Mouse (Mus musculus) bone marrow macrophage, adult 2 months (primary cell): Measurements from ENCODE around the gene Pmf1. TPM values are rescaled to one million over a fixed set of nuclear protein-coding genes. Genes with fewer than 3 reads are reported as not detected.

Source experiments
- H3K27ac ChIP-seq: 2 replicates; pipeline ENCODE4 v1.5.1; 2012; ENCODE audit warnings: low read depth, low read length; ENCODE audit not compliant: insufficient read depth
- H3K4me1 ChIP-seq: 2 replicates; pipeline ENCODE4 v1.6.1; 2012; ENCODE audit warnings: low read length; ENCODE audit not compliant: control insufficient read depth, insufficient read depth
- H3K4me3 ChIP-seq: 2 replicates; pipeline ENCODE4 v1.5.1; 2012; ENCODE audit warnings: mild to moderate bottlenecking, low read length, moderate library complexity; ENCODE audit not compliant: insufficient read depth
- CTCF ChIP-seq: IDR thresholded peaks from 2 replicates; pipeline ENCODE4 v1.5.1; 2012; ENCODE audit warnings: low read depth, mild to moderate bottlenecking, low read length, moderate library complexity
- POLR2A ChIP-seq: IDR thresholded peaks from 2 replicates; pipeline ENCODE4 v1.6.1; 2012; ENCODE audit warnings: mild to moderate bottlenecking, low read depth, low read length, borderline replicate concordance
- polyA plus RNA-seq: library from polyadenylated mRNA; stranded (reverse); fragments of >200 nt; gene quantifications from 2 replicates; pipeline ENCODE4 v1.2.4, GENCODE M21; 2012; ENCODE audit not compliant: missing spikeins, insufficient read depth, insufficient read length

Pmf1 gene
- 55.0 and 59.7 TPM in 2 replicates for polyA plus RNA-seq

DNA sequence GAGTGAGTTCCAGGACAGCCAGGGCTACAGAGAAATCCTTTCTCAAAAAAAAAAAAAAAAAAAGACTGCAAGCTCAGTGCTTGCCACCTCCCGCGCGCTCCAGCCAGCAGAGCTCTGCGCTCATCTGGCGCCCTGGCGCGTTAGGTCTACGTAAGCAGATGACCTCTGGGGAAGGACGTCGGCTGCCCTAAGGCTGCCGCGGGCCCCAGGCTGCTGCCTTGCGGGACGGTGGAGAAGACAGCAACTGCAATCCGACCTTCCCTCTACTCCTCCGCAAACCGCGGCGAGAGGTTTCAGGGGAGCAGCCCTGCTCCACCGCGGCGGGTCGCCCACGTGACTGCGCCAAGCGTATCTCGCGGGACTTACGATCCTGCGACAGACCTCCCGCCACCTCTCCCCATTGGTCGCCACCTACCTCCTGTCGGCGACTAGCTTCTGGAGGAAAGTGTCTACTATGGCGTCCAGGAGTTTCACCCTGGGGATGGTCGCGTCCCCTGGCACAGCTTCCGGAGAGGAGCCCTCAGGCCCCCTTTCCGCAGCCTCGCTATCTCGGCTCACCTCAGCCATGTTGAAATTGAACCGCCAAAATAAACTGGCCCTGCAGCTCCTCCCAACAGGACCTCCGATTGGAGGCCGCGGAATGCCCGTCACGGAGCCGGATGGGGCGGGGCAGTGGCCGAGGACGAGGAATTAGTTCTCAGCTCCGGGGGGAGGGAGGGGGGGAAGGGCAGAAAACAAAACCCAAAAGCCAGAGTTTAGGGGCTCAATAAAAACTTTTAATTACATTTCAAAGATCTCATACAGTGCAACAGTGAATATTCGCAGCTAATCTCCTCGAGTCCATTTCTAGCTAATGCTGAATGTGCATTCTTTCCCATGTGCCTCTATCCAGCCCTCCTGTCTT lies at the start of gene Pmf1:
TSS of gene Pmf1 (minus strand) at position 591 of the 904 bp plus-strand sequence.
- no peak for TF ChIP-seq POLR2A
- TF ChIP-seq CTCF: no peak
- H3K27ac ChIP-seq: peak within 1 kb of the TSS; percentile 91
- H3K4me3 ChIP-seq: peak within 1 kb of the TSS; percentile 79
- H3K4me1 ChIP-seq: peaks cover 20% of the 10 kb centered on the region

DNA sequence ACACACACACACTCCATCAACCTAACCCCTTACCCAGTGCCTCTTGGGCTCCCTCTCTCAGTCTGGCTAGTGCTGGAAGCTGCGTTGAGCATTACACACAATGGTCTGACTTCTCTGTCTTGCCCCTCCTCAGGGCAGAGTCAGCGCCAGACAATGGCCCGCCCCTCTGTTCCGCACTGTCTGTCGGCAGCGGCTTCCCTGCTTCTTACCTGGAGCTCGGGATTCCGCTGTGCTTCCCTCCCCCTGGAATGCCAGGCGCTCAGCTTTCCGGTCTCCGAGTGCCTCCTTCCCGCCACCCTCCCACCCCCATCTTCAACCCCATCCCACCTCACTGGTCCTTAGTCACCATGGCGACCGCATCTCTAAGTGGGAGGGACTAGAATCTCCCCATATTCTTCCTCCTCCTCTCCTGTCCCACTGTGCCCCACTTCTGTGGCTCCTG lies 48.7 kb upstream of the Pmf1 start:
- TF ChIP-seq CTCF: no peak
- TF ChIP-seq POLR2A: no peak
- Histone ChIP-seq H3K27ac (peak overlapping the region; percentile 96), H3K4me3 (no peak overlapping the region), H3K4me1 (peaks cover 74% of the 10 kb centered on the region)

DNA sequence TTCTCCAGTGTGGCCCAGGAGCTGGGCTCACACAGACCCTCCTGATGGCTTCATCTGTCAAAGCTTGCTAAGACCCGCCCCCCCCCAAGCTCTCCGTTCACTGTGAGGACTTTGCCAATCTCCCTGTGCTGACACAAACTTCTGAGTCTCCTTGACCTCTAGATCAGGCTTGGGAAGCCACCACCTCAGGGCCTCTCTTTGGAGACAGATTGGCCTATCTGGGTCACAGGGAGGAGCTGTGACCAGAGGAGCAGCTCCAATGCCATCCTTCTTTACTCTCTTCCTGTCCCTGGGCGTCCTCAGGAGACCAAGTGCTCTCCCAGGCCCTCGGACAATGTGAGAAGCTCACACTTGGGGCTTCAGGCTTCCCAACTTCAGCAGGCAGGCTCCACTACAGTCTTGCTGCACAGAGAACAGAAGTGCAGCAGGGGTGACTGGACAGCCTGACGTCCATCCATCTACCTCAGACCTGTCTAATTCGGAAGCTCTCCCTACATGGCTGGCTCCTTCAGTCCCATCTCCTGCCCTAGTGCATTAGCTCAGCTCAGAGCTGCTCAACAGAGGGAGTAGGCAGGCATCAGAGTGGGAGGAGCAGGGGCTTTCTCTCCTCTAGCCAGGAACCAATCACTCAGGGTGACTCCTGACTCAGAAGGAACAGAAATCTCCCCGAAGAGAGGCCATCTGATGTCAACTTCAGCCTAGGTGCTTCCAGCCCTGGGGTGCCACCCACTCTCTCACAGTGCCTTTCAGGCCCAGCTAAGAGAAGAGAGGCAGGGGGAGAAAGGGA lies 46.8 kb upstream of the Pmf1 start:
- H3K4me3 ChIP-seq: no peak overlapping the region
- no peak for TF ChIP-seq POLR2A
- peaks cover 78% of the 10 kb centered on the region for H3K4me1 ChIP-seq
- 0 out of 2 replicates have a peak overlapping the region, but pooled peaks have one; percentile 15 for H3K27ac ChIP-seq

DNA sequence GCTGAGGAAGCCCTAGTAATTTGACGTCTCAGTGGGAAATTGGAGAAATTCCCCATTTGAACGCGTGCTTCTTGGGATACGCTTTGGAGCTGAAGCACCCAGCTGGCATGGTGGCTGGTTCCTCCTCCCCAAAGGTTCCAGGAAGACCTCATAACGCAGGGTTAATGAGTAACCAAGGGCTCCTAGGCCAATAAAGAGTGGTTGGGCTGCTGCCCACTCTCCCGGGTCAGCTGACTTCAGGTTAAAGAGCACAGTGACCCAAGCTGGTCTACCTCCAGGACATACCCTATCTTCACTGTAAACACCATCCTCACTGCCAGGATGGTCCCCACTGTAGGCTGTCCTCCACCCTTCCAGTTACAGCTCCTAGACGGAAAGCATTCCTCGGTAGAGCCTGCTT lies 46.2 kb upstream of the Pmf1 start:
- Histone ChIP-seq H3K4me1 (peaks cover 72% of the 10 kb centered on the region), H3K27ac (no peak overlapping the region), H3K4me3 (no peak overlapping the region)
- TF ChIP-seq CTCF (no peak), POLR2A (no peak)

DNA sequence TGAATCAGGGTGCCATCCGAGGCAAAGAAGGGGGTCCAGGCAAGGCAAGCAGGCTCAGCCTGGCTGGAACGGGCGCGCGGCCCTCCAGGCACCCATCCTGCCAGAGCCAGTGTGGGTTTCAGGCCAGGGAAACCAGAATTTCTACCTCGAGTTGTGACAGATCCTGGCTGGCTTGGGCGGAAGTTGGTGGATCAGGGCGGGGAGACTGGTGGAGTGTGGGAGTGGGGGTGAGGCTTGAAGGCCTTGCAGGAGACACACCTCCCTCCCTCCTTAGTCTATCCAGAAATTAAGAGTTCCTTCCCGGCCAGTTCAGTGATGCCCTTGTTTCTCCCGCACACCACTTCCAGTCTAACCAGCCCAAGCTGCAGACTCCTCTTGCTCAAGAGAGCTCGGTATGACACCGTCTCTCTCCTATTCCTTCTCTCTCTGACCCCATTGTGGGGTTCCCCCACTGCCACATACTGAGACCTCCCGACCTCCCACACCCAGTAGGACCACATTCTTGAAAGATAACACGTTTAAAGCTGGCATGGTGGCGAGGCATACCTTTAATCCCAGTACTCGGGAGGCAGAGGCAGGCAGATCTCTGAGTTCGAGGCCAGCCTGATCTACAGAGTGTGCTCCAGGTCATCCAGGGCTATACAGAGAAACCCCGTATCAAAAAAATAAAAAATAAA lies 45.6 kb upstream of the Pmf1 start:
- Histone ChIP-seq H3K4me3 (peak overlapping the region; percentile 40; the same call in 1 of the 2 replicates), H3K27ac (peak overlapping the region; percentile 66), H3K4me1 (peaks cover 66% of the 10 kb centered on the region)
- no peak for TF ChIP-seq POLR2A
- TF ChIP-seq CTCF: no peak

DNA sequence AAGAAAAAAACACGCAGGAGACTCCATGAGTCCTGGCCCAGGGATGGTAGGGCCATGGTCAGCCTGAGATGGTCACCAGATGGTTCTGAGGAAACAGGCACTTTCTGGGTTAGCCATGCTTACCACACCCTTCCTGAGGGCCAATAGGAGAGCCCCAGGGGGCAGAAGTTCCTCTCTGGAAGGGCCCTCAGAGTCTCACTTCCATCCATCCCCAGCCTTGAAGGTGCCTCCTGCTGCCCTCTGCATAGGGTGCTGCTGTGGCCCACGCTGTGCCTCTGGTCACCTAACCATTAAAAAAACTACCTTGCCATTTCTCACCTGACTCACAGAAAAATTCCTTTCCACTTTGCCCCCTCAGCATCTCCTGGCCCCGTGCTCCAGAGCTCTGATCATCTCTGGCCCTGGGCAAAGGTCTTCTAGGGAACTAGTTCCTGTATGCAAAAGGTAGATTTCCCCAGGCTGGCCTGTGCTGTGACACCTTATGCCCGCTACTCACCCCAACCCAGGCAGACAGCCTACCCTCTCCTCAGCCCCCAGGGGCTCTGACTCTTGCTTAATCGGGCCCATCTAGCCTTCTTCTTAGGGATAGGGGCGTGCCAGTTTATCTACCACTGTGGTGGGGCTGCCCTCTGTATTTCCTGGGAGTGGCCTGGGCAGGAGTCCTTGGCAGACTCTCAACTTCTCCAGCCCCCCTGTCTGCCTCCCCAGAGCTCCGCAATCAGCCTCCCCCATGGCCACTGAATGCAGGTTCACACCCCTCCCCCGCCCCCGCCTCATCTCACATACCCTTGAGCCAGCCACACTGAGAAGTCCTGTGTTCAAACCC lies 44.8 kb upstream of the Pmf1 start:
- TF ChIP-seq CTCF: no peak
- 0 out of 2 replicates have a peak, but pooled peaks have one; percentile 44 for TF ChIP-seq POLR2A
- Histone ChIP-seq H3K4me1 (peaks cover 60% of the 10 kb centered on the region), H3K27ac (peak overlapping the region; percentile 66), H3K4me3 (peak overlapping the region; percentile 40)

DNA sequence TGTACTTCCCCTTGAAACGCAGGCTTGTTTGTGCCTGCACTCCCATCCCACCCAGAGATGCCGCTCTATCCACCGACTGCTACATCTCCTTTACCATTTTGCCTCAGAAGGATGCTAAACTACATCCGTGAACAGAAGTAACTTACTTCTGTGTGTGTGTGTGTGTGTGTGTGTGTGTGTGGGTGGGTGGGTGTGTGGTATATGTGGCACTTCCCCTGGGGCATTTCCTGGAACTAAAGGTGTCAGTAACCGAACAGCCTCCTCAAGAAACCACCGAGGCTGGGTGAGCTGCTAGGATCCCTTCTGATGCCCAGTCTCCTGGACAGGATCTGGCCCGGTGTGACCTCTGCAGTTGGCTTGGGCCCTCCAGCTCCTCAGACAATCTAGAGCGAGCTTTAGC lies 43.9 kb upstream of the Pmf1 start:
- peak overlapping the region; percentile 41 for H3K27ac ChIP-seq
- H3K4me3 ChIP-seq: peak overlapping the region; percentile 35
- TF ChIP-seq POLR2A (no peak), CTCF (no peak)
- peaks cover 51% of the 10 kb centered on the region for H3K4me1 ChIP-seq

DNA sequence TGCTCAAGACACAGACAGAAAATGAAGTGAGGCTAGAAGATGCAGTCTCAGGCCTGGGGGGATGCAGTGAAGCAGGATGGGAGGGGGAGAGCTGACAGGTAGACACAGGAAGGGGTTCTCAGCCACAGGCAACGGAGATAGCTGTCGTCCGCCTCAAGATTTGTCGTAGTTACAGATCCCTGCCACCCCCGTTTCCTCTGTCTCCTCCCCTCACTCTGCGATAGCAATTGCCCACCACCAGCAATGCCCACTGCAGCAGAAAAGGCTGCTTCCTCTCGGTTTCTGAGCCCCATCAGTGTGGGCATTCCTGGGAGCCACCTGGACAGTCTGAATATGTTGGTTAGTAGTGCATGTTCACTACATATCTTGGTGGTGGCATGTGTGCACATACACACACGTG lies 43.2 kb upstream of the Pmf1 start:
- no peak overlapping the region for H3K27ac ChIP-seq
- peaks cover 51% of the 10 kb centered on the region for H3K4me1 ChIP-seq
- TF ChIP-seq POLR2A: no peak
- H3K4me3 ChIP-seq: no peak overlapping the region

DNA sequence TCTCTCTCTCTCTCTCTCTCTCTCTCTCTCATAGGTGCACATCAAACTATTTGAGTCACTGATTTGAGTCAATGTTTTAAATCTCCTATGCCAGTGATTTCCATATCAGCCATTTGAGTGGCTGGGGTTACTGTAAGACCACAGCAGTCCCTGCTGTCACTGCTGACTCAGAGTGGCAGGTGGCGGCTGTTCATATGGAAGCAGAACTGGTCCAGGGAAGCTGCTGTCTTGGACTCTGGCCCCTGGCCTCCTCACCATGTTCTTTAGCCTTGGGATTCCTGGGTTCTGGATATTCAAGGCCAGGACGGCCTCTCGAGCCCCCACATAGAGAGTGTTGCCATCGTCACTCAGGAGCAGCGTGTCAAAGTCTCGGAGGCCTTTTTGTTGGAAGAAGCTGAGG lies 42.6 kb upstream of the Pmf1 start:
- no peak overlapping the region for H3K27ac ChIP-seq
- no peak overlapping the region for H3K4me3 ChIP-seq
- TF ChIP-seq POLR2A: no peak
- no peak for TF ChIP-seq CTCF
- peaks cover 48% of the 10 kb centered on the region for H3K4me1 ChIP-seq
